Mouse (Mus musculus) fibroblast of lung, adult 2 months (primary cell): Measurements from ENCODE around the gene Foxe1.
A peak's percentile ranks its signal among the peaks of the same experiment; 100 is the strongest.

ENCODE experiments used
- DNase-seq: peaks from one replicate; pipeline ENCODE4 v3.0.0-alpha.2; 2011; ENCODE audit warnings: low read depth

The Foxe1 gene

DNA sequence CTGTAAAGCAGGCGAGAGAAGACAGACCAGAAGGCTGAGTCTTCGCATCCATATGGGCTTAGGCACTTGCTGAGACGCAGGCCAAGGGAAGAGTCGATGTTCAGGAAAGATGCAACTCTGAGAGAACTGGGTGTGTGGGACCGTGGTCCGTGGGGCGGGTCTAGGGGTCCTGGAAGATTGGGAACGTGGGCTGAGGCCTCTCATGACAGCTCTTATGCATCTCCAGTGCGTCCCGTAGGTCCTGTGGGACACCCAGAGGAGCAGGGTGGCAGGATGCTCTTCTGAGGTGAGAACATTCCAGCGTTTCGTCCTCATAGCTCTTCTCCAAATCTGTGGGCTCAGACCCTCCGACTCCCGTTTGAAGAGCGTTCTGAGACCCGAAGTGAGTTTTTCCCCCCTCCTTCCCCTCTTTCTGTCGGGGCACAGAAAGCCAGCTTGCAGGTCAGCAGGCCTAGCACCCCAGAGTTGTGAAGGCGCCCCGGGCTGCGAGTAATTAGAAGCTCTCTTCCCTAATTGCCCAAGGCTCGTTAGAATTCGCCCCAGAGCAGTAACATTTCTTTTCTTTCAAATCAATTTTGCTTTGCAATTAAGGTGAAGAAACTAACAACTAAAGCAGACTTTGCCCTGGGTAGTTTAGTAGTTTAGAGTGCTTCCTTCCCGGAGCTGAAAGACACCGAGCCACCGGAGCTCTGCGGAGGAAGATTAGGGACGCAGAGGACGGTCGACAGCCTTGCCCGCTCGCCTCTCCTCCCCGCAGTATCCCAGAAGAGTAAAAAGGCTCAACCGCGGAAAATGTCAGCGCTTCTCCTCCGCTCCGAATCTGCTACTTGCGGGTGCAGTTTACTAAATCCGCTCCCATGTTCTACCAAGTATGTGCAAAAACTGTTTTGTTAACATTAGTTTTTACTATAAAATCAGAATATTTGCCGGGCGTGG is 4.4 kb downstream of the Foxe1 start:
- no peak for DNase-seq

DNA sequence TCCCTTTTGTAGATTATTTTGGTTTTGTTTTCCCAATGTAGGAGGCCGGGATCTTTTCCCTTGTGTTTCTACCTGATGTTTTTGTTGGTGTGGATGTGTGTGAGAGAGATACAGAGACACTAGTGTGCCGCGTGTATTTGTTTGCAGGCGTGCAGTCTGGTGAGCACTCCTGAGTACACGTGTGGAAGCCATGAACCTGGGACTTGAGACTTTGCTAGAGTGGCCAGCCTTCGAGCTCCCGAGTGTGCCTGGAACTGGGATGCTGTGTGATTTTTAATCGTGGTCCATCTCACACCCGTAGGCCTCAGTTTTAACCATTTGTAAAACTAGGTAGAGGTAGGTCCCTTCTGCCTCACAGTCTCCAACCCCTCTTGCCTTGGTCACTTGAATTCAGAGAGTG is 5.5 kb downstream of the Foxe1 start:
- no peak for DNase-seq

DNA sequence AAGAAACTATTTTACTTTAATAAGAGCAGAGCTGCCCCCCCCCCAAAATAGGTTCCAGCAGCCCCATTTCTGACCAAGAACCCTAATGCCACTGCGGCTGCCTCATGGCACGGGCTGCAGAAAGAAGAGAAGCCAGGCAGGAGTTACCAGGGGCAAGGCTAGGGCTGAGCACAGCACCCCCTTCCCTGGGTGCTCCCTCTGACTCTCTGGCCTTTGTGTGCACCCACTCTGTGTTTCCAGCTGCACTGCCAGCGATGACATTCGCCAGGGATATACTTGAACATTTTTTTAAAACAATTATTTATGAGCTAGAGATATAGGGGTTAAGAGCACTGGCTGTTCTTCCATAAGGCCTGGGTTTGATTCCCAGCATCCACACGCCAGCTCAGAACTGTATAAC is 6.1 kb downstream of the Foxe1 start:
- no peak for DNase-seq

DNA sequence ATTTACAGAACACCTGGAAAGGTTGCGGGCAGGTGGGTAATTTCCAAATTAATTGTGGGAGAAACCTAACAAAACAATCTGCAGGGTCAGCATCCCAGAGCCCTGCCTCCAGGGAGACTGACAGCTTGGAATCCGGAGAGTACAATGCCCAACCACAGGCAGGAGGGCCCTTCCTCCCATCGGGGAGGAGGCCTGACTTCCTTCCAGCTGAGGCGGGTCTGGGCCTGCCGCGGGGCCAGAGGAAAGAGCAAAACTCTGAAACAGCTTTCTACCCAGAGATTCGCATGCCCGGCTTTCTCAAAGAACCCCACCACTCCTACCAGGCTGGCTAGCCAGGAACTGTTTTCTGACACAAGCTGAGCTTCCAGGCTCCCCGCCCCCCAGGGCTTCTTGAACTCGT is 9.6 kb downstream of the Foxe1 start:
- DNase-seq: no peak

DNA sequence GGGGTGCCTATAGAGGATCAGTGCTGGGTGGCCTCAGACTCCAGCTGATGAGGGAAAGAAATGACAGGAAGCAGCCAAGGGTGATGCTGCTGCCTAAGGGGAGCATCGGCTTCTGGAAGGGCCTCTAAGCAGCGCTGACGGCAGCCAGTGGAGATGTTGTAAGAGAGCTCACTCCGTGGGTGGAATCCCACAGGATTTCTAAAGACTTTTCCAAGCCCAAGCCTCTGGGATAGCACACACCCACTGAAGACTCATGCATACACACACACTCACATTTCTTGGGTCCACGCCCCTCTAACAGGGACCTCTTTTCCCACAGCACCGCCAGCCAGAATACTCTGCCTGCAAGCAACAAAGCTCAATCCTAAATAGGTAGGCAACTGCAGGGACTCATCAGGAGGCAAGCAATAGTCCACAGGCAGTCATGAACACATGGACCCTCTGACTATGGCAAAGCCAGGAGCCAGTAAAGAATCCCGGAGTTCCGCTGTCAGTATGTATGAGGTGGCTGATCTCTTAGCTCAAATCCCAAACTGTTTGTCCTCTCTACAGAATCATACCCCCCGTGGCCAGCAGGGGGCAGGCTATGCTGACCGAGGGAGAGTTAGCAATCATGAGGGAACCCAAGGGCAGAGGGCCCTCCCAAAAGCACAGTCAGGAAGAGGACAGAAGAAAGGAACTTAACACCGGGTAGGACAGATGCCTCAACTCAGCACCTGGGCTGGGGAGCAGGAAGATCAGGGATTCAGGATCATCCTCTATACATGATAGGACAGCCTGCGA is 13.1 kb downstream of the Foxe1 start:
- DNase-seq: no peak

DNA sequence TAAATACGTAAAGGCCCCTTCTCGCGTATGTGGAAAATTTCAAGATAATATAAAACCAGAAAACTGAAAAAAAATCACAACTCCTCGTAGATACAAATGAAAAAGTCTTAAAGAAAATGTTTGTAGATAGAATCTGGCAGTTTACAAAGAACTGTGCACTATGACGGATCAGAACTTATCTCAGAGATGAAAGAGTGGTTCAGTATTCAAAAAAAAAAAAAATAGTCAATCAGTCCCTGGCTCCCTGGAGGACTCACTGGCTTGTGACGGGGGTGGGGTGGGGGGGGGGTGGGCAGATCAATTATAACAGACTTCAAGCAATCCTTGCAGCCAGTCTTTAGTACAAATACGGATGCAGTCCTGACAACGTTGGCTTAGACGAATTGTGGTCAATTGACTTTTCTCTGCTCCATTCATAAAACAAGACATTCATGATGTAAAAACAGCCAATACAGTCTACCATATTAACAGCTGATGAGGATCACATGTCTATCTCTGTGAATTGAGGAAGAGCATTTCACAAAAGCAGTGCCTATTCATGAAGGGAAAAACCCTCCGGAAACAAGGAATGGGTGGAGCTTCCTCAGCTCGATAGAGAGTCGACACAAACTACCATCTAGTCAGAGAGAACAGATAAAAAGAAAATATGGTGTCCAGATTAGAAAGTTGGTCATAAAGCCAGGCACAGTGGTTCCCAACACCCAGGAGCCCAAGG is 16.3 kb downstream of the Foxe1 start:
- DNase-seq: no peak

DNA sequence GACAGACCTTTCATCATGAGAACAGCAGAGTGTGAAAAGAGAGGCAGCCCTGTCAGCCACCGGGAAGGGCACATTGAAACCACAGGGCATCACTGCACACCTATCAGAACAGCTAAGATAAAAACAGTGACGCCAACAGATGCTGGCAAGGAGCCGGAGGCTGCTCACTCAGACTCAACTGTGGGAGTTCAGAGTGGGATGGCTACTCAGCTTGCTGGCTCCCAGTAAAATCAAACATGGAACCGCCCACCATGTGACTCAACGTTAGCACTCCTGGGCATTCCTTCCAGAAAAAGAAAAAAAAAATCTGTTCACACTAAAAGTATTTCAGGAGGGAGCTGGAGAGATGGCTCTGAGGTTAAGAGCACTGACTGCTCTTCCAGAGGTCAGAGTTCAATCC is 17.8 kb downstream of the Foxe1 start:
- no peak for DNase-seq

DNA sequence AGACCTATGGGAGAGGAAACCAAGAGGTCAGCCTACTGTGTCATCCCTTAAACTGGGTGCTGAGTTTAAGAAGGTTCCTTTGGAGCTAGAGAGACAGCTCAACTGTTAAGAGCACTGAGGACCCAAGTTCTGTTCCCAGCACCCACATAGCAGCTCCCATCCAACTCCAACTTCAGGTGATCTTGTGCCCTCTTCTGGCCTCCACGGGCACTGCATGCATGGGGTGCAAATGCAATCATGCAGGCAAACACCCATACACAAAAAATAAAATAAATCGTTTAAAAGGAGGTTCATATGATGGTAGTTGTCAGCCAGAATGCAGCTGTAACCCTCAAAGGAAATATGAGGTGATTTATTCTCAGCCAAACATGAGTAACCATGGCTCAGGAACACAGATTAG is 21.0 kb downstream of the Foxe1 start:
- no peak for DNase-seq

DNA sequence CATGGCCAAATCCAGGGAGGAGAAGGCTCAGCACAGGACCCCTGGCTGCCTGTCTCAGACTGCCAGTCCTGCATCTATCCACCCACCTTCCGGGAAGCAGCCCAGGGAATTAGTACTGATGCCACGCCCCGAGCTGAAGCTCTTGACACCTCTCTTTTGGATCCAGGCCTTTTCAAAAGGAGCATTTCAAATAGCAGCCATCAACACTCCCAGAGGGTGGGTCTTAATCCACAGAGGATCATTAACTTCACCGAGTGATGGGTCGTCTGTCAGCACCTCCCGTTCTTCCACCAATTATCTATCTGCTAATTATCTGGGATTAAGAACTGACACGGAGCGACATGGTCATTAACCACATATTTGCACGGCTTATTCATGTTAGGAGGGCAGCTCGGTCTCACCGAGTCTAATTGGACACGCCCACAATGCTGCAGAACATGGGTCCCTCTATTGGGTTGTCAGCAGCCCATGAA is 24.1 kb downstream of the Foxe1 start:
- DNase-seq: no peak

DNA sequence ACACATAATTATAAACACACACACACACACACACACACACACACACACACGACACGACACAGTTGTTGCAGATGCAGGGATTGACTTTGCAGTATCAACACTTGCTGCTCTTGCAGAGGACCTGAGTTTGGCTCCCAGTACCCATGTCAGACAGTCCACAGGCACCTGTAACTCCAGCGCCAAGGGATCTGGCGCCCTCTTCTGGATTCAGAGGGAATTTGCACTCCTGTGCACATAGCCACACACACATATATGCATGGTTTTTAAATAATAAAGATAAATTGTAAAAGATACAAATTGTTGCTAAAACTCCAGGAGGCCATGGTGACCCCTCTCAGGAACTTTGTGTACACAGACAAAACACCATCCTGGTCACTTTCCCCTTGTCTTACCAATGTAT is 25.7 kb downstream of the Foxe1 start:
- DNase-seq: no peak

DNA sequence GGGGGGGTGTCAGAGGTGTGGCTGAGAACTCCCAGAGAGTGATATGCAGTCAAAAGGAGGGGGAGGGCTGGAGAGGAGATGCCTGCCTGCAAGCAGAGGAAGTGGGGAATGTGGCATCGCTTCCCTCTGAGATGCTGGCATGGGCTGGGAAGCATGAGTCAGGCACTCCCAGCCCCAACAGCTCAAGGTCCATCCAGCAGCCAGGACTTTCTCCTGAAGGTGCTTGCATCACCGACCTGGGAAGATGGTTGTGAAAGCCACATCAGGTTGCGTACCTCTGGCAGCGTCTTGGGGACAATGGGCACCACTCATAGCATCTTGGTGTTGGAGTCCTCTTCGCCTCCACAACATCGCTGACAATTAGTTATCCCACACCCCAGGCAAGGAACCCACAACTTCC is 27.0 kb downstream of the Foxe1 start:
- no peak for DNase-seq

DNA sequence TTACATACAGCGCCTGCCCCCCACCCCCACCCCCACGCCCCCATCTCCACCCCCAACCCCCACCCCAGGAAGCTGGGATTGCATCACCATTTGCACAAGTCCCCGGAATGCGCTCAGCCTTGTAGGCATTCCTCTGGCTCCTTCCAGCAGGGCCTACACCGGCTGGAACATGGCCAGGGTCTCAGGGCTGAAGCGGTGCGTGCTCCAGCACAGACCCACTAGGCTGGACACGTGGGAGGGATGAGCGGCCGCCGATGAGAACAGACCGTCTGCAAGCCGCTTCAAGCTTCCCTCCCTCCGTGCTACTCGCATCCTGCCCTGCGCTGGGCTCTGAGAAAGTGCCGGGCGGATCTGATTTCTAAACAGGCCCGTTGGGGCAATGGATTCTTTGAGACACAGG is 27.6 kb downstream of the Foxe1 start:
- DNase-seq: no peak

DNA sequence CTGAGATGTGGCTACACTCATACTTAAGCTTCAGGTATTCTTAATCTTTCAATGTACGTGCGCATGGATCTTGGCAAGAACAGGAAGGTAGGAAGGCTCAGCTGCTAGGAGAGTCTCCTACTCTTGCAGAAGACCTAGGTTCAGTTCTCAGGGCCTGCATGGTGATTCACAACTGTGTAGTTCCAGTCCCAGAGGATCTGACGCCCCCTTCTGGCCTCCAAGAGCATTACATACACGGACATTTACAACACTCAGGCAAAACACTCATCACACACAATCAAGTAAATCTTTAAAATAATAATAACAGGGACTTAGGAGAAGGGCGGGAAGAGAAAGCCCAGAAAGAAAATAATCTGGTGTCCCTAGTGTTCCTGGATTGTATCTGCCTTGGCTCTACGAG is 31.0 kb downstream of the Foxe1 start:
- no peak for DNase-seq

DNA sequence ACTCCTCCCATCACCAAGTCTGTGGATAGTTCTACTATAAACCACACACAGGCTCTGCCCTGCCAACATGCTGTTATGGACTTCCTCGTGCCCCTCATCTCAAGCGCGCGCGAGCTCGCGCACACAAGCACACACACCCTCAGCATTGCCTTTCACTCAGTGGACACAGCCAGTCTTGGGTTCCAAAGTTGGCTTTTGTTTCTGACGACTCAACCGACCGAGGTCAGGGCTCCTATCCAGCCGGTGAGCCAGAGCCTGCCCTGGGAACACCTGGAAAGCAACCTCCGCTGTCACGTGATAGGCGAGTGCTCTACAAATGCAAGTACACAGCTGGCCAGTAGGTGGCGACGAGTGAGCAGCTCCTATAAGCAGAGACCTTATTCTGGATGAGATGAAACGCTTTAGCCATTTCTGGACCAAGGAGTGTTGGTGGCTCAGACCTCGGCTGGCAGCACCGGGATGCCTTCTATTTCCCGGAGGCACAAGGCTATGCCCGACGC is 31.5 kb downstream of the Foxe1 start:
- DNase-seq: no peak

DNA sequence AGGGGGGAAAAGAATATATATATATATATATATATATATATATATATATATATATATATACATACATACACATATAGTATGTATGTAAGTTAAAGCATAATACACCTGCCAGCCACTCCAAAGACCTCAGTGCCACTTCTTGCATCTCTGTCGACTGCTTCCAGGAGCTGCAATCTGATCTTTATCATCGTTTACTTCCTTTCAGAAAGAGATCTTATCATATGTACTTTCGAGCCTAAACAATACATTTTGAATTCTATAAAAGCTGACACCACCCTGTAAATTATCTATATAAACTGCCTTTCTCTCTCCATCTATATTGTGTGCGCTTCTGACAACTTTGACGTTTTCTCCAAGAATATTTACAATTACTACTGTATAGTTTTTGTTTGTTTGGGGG is 45.1 kb downstream of the Foxe1 start:
- DNase-seq: no peak

DNA sequence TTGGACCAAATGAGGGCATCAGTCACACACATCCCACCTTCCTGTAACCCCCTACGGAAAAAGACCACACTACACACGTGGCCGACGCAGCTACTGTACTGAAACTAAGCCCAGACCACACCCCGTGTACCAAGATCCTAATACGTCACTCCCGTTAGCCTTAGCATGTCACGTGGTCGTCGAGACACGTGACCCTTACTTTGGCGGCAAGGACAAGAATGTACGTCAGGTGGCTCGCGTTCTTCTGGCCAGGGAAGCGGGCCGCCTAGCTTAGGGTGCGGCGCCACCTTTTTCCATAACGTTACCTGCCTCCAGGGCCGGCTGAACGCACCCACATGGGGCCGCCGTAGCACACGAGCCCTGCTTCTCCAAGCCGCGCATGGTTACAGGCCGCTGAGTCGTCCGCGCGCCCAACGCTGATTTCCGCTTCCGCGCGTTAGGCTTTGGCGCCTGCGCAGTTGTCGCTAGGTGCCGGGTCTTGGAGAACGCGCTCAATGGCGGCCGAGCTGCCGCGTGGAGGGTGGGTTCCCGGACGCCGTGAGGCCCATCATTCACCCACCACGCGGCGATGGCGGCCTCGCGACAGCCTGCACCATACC is 45.7 kb downstream of the Foxe1 start, which contains the start of gene Trmo:
TSS of gene Trmo (minus strand) at position 425 of the 599 bp plus-strand sequence.
- DNase-seq: peak; percentile 93

DNA sequence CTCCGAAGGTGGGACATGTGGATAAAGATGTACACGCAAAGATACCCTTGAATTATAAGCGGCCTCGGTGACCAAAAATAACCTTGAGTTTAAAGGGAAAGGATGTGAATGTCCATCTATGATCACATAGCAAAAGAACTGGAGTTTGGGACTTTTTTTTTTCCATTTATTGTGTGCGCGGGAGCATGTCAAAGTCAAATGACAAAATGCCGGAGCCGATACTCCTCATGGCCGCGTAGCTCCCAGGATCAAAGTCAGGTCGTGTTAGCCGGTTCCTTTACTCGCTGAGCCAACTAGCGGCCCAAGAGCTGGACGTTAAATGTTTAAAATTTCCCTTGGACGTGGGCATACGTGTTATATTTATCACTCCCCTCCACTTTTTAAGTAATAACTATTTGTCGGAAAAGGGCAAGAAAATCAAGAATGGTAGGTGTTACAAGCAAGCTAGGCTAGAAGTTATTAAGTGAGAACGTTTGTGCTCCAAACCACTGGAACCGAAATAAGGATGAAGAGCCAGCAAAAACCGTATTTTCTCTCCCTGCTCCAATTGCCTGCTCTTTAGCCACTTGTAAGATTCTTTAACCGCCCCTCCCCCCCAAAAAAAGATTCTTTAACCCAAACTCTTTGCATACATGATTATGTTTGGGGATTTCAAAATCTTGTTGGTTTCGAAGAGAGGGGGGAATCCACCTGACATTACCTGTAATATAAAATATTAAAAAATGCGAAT is 46.4 kb downstream of the Foxe1 start:
- no peak for DNase-seq

DNA sequence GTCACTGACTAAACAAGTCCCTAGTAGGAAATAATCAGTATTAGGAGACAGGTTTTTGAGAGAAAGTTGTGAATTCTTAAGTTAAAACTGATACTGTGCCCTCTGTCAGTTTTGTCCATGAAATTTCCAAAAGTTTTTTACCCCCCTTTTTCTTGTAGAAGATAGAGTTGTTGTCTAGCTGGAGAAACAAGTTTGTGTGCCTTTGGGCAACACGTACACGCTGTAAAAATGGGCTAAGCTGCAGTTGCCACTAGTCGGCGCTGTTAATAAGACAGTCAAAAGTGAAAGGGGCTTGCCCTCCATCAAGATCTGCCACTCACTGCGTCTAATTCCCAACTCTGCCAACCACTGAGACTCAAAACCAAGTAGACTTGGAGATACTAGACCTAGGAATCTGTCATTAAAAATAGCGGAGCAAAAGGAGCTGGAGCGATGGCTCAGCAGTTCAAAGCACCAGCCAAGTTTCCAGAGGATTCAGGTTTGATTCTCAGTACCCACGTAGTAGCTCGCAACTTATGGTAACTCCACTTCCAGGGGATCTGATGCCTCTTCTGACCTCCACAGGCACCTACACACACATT is 47.1 kb downstream of the Foxe1 start:
- DNase-seq: peak; percentile 50

DNA sequence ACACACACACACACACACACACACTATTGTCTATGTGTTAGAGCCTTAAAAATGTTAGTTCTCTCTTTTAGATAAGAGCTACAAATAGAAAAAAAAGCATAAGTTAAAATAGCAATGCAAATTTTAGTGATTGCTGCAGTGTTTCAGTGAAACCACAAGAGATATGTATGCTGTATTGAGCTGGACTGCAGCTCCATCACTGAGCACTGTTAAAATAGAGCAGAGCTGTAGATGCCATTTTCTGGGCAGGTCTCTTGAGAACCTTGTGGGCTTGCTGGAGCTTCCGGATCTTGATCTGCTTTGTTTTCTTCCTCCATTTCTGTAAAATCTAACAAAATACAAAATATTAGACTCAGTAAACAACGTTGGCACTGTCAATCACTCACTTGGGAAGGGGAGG is 51.0 kb downstream of the Foxe1 start:
- DNase-seq: no peak

DNA sequence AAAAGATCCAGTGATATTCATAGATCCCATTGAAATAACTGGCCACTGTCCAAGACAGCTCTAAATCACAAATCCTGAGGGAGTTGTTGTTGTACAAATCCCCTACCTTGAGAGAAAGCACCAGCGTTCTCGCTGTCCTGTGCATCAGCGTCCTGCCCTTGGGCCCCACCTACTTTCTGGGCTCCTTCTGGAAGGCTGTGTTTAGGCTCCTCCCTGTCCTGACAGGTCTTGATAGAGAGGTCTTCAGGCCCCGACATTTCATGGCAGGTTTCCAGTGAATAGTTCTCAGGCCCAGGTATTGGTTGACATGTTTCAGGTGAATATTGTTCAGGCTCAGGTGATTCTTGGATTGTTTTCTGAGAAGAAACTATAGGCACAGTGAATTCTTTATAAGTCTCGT is 52.3 kb downstream of the Foxe1 start:
- DNase-seq: no peak
